Mouse (Mus musculus): ENCODE results near the gene Hibch. TPM values are rescaled to one million over a fixed set of nuclear protein-coding genes. Genes with fewer than 3 reads are reported as not detected.

Gene Hibch
- polyA plus RNA-seq, 1 experiment from 2014 or later, result 21.3 TPM

DNA sequence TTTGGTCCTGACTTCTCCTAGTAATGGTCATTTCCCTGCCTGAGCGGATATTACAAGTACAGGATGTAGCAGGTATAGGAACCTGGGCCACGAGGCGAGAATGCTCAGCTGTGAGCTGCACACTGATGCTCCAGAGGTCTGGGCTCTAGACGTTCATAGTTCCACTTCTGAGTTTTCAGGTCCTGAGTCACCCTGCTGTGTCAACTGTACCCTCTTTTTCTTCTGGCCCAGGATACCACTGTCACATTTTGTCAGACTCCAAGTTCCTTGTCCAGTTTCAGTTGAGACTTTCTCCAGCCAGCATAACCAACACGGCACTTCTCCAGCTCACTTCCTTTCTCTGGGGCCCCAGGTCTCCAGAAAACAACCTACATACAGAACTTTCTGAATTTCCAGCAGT is 43.1 kb upstream of the Hibch start:
- TF ChIP-seq CTCF (IDR thresholded peaks at IDR 0.05; ENCODE audit: low read depth) (no peak), EP300 (optimal IDR thresholded peaks at IDR 0.05) (no peak)
- 77% methylated on average over 5 of the region's 5 CpGs for WGBS
- DNase-seq (ENCODE audit: low spot score) (no peak), ATAC-seq (ENCODE audit: low FRiP score, low TSS enrichment) (no peak)
- H3K27ac ChIP-seq (replicated peaks), result no peak overlapping the region
- no peaks in the 10 kb centered on the region; the same call in 1 of the 2 replicates for H3K4me1 ChIP-seq (replicated peaks; ENCODE audit: control insufficient read depth, insufficient read depth)
- no peaks in the 10 kb centered on the region for H3K9me3 ChIP-seq (ENCODE audit: control insufficient read depth, low read length)
- no peak overlapping the region for H3K4me3 ChIP-seq (ENCODE audit: low read depth, low read length)
- no peak overlapping the region for H3K9ac ChIP-seq (ENCODE audit: low read length)
- no peaks in the 10 kb centered on the region for H3K27me3 ChIP-seq (ENCODE audit: control insufficient read depth, insufficient read depth, low read length)
- H3K36me3 ChIP-seq (ENCODE audit: control insufficient read depth, insufficient read depth, low read length), result no peaks in the 10 kb centered on the region
- H3K4me2 ChIP-seq (replicated peaks; ENCODE audit: low read depth), result no peak overlapping the region

DNA sequence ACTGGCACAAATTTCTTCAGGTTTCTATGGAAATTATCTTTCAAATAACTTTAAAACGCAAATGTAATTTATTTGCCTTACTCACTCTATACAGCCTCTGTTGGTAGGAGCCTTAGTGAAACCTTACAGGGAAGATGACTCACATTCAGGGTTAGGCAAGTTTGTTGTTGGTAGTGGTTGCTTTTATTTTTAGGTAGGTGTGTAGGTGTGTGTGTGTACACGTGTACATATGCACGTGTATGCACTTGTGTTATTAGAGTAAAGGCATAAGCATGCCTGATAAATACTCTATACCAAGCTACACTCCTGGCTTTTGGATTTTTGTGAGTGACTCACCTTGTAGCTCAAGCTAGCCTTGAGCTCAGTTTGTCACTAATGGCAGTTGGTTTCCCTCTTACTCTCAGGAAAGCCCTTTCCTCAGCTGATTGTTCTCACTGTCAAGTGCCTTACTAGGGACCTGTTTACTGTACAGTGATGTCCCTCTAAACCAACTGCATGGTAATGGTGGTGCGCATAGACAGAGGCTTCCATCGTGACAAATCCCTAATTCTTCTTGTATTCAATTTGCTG is 42.2 kb upstream of the Hibch start:
- ATAC-seq (ENCODE audit: low FRiP score, low TSS enrichment) (peak; percentile 64), DNase-seq (ENCODE audit: low spot score) (no peak)
- no peaks in the 10 kb centered on the region for H3K9me3 ChIP-seq (ENCODE audit: control insufficient read depth, low read length)
- no peak overlapping the region for H3K27ac ChIP-seq (replicated peaks)
- H3K4me1 ChIP-seq (replicated peaks; ENCODE audit: control insufficient read depth, insufficient read depth), result no peaks in the 10 kb centered on the region; the same call in 1 of the 2 replicates
- H3K27me3 ChIP-seq (ENCODE audit: control insufficient read depth, insufficient read depth, low read length), result no peaks in the 10 kb centered on the region
- no peak overlapping the region for H3K4me2 ChIP-seq (replicated peaks; ENCODE audit: low read depth)
- WGBS, result 69% methylated on average over 5 of the region's 5 CpGs
- H3K4me3 ChIP-seq (ENCODE audit: low read depth, low read length), result no peak overlapping the region
- no peak overlapping the region for H3K9ac ChIP-seq (ENCODE audit: low read length)
- no peak for TF ChIP-seq CTCF (IDR thresholded peaks at IDR 0.05; ENCODE audit: low read depth)
- no peak for TF ChIP-seq EP300 (optimal IDR thresholded peaks at IDR 0.05)
- no peaks in the 10 kb centered on the region for H3K36me3 ChIP-seq (ENCODE audit: control insufficient read depth, insufficient read depth, low read length)

DNA sequence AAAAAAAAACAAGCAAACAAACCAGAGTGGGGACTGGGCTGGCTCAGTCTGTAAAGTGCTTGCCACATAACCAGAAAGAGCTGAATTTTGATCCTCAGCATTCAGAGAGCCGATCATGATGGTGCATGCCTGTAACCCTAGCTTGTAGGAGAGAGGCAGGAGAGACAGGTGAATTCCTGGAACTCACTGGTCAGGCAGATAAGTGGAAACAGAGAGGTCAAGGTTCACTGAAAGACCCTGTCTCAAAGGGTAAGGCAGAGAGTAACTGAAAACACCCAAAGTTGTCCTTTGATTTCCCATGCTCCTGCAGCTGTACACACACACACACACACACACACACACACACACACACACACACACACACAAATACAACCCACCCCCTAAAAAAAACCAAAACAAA is 39.7 kb upstream of the Hibch start:
- Histone ChIP-seq H3K4me2 (replicated peaks; ENCODE audit: low read depth) (no peak overlapping the region), H3K9ac (ENCODE audit: low read length) (no peak overlapping the region), H3K27me3 (ENCODE audit: control insufficient read depth, insufficient read depth, low read length) (no peaks in the 10 kb centered on the region), H3K4me1 (replicated peaks; ENCODE audit: control insufficient read depth, insufficient read depth) (no peaks in the 10 kb centered on the region; the same call in 1 of the 2 replicates), H3K4me3 (ENCODE audit: low read depth, low read length) (no peak overlapping the region), H3K36me3 (ENCODE audit: control insufficient read depth, insufficient read depth, low read length) (no peaks in the 10 kb centered on the region), H3K27ac (replicated peaks) (no peak overlapping the region), H3K9me3 (ENCODE audit: control insufficient read depth, low read length) (no peaks in the 10 kb centered on the region)
- TF ChIP-seq EP300 (optimal IDR thresholded peaks at IDR 0.05) (no peak), CTCF (IDR thresholded peaks at IDR 0.05; ENCODE audit: low read depth) (no peak)
- no peak for ATAC-seq (ENCODE audit: low FRiP score, low TSS enrichment)
- 81% methylated on average over 1 of the region's 1 CpGs for WGBS
- no peak for DNase-seq (ENCODE audit: low spot score)

DNA sequence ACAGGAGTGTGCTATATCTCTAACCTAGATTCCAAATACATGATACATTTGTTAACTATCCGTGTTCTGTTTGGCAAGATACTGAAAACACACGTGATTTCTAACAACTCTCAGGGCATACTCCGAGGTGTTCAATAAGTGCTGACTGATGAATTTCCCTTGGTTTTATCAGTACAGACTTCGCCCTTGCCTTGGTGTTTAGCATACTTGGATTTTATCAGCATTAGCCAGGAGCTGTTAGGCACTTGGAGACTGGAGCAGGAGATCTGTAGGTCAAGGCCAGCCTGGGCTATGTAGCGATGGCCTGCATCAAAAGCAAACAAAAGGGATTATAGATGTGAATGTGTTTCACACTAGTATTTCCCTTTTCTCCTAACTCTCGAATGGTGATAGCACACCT is 36.3 kb upstream of the Hibch start:
- Histone ChIP-seq H3K36me3 (ENCODE audit: control insufficient read depth, insufficient read depth, low read length) (no peaks in the 10 kb centered on the region), H3K4me3 (ENCODE audit: low read depth, low read length) (no peak overlapping the region), H3K4me1 (replicated peaks; ENCODE audit: control insufficient read depth, insufficient read depth) (no peaks in the 10 kb centered on the region), H3K27ac (replicated peaks) (no peak overlapping the region), H3K27me3 (ENCODE audit: control insufficient read depth, insufficient read depth, low read length) (no peaks in the 10 kb centered on the region), H3K4me2 (replicated peaks; ENCODE audit: low read depth) (no peak overlapping the region), H3K9ac (ENCODE audit: low read length) (no peak overlapping the region), H3K9me3 (ENCODE audit: control insufficient read depth, low read length) (no peaks in the 10 kb centered on the region)
- peak; percentile 67; the same call in 1 of the 2 replicates for ATAC-seq (ENCODE audit: low FRiP score, low TSS enrichment)
- WGBS, result 60% methylated on average over 6 of the region's 6 CpGs
- no peak for TF ChIP-seq CTCF (IDR thresholded peaks at IDR 0.05; ENCODE audit: low read depth)
- TF ChIP-seq EP300 (optimal IDR thresholded peaks at IDR 0.05), result no peak
- DNase-seq (ENCODE audit: low spot score), result no peak

DNA sequence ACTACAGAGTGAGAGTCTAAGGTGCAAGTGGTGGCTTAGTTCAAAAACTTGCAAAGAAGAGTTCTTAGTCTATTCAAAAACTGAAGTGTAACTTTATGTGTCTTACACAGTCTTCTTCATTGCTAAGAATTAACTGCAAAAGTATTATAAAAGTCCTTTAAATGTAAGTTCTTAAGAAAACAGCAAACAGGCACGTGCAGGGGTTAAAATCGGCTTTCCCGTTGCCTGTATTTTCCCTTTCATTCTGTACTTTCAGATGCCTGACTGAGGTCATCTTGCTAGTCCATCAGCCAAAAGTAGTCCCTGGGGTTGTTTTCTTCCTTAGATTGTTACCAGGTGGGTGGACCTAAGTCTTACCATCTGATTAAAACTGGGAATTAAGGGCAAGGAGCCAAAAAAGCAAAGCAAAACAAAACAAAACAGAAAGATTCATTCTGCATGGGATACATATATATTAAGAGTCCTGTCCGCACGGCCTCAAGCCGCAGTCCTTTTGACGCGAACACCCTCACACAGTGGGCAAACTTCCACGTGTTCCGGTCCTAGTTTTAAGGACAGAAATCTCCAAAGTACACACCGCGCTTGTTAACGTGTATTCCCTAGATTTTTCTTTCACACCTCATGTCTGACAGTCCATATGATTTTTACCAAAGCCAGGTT is 28.4 kb upstream of the Hibch start:
- TF ChIP-seq CTCF (IDR thresholded peaks at IDR 0.05; ENCODE audit: low read depth), result no peak
- TF ChIP-seq EP300 (optimal IDR thresholded peaks at IDR 0.05), result no peak
- Histone ChIP-seq H3K27ac (replicated peaks) (no peak overlapping the region), H3K4me3 (ENCODE audit: low read depth, low read length) (peak overlapping the region; percentile 74), H3K36me3 (ENCODE audit: control insufficient read depth, insufficient read depth, low read length) (no peaks in the 10 kb centered on the region), H3K27me3 (ENCODE audit: control insufficient read depth, insufficient read depth, low read length) (no peaks in the 10 kb centered on the region), H3K4me1 (replicated peaks; ENCODE audit: control insufficient read depth, insufficient read depth) (peaks cover 3% of the 10 kb centered on the region; the same call in 1 of the 2 replicates), H3K9me3 (ENCODE audit: control insufficient read depth, low read length) (no peaks in the 10 kb centered on the region), H3K4me2 (replicated peaks; ENCODE audit: low read depth) (peak overlapping the region; percentile 93), H3K9ac (ENCODE audit: low read length) (no peak overlapping the region)
- ATAC-seq (ENCODE audit: low FRiP score, low TSS enrichment) (peak; percentile 41; the same call in 1 of the 2 replicates), DNase-seq (ENCODE audit: low spot score) (no peak)
- 44% methylated on average over 13 of the region's 13 CpGs for WGBS

Measured in stomach, postnatal 0 days (tissue).